Mouse (Mus musculus) myocyte (in vitro differentiated cells): ENCODE measurements around the gene Ablim2.

Source experiments
- MYOD1 ChIP-seq, 3 experiments: IDR thresholded peaks; one replicate each; pipeline ENCODE4 v1.6.1; 2011; ENCODE audit warnings: control low read depth in 2 of 3, low read depth in 2 of 3, mild to moderate bottlenecking in 2 of 3, moderate library complexity in 1 of 3; ENCODE audit not compliant: insufficient read length in 2 of 3, control insufficient read depth in 1 of 3
- POLR2A ChIP-seq: IDR thresholded peaks from one replicate; pipeline ENCODE4 v1.6.1; 2011; ENCODE audit warnings: low read depth, mild to moderate bottlenecking, control low read depth, moderate library complexity; ENCODE audit not compliant: insufficient read length
- USF1 ChIP-seq: IDR thresholded peaks from one replicate; pipeline ENCODE4 v1.6.1; 2011; ENCODE audit warnings: low read depth, mild to moderate bottlenecking, control low read depth, moderate library complexity

DNA sequence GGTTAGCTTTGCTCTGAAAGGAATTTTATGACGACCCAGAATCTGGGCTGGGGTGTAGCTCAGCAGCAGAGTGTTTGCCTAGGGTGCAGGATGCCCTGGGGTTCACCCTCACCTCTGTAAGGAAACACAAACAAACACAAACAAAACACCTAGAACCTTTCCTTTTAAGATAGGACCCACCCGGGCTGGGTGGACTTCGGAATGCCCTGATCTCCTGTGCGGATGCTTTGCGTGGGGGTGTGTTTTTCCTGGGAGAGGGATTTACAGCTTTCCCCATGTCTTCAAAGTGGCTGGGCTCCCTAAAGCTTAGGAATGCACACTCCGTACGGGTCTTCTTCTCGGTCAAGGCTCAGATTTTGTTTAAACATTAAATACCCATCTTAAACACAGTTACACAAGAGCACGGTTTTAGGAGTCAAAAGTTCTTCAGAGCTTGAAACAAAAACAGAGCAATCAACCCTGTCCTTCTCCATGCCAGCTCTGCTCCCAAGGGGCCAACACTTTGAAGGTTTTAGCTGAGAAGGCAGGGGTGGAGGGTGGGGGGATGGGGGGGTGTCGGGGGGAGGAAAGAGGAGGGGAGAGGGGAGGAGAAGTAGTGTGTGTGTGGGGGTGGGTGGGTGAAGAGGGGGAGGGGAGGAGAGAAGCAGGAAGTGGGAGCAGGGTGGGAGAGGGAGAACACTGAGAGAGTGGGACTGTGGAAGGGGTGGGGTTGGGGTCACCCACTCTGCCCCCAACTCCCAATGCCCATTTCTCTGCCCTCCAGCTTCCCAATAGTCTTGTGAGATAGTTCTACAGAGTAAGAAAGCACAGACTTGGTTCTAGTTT is 142.9 kb downstream of the Ablim2 start:
- TF ChIP-seq POLR2A (no peak), USF1 (no peak), MYOD1 (IDR thresholded peaks at IDR 0.05; ENCODE audit: control insufficient read depth in 1 of 3, insufficient read length in 2 of 3, low read depth in 2 of 3) (no peak)
